Mouse (Mus musculus): Measurements from ENCODE around the gene Kpna6. TPM values are rescaled to one million over a fixed set of nuclear protein-coding genes. Genes with fewer than 3 reads are reported as not detected.

Kpna6 gene
- polyA plus RNA-seq, 1 experiment from 2014 or later, result 17.4 TPM

DNA sequence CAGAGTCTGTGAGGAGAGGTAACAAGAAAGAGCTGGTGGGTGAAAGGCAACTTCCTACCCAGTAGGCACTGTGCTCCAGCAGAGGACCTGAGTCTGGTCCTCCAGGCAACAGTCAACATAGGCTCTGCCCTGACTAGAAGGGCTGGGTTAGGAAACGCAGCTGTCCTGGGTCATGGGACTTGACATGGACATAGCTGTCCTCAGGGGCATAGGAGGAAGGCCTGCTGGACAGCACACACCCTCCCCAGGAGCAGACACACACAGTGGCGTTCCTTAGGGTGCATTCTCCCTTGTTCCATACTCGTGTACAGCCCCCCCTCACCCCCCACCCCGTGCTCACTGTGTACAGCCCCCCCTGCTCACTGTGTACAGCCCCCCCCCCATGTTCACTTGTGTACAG, 62.1 kb downstream of the Kpna6 start:
- ATAC-seq (ENCODE audit: low FRiP score, low read depth), result no peak
- Histone ChIP-seq H3K9me3 (no peaks in the 10 kb centered on the region), H3K27ac (no peak overlapping the region), H3K4me2 (replicated peaks) (no peak overlapping the region), H3K9ac (no peak overlapping the region), H3K4me1 (no peaks in the 10 kb centered on the region), H3K4me3 (no peak overlapping the region), H3K36me3 (peaks cover 46% of the 10 kb centered on the region), H3K27me3 (no peaks in the 10 kb centered on the region)
- 72% methylated on average over 3 of the region's 4 CpGs for WGBS

DNA sequence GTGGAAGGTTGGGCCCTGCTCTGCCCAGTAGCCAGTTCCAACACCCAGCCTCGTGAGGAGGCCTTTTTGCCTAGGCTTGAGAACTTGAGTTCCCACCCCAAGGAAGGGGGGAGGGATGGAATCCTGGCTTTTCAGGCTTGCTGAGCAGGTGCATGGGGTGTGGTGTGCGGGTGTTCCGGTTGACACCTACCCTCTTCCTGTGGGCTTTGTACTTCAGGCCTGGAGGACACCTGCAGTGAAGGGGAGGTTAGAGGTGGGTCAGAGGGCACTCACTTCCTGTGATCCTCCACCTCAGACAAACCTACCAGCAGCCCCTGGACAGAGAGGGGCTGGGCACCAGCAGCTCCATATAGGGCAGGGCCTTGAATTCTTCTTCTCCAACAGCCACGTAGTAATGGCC, 62.5 kb downstream of the Kpna6 start:
- ATAC-seq (ENCODE audit: low FRiP score, low read depth), result no peak

DNA sequence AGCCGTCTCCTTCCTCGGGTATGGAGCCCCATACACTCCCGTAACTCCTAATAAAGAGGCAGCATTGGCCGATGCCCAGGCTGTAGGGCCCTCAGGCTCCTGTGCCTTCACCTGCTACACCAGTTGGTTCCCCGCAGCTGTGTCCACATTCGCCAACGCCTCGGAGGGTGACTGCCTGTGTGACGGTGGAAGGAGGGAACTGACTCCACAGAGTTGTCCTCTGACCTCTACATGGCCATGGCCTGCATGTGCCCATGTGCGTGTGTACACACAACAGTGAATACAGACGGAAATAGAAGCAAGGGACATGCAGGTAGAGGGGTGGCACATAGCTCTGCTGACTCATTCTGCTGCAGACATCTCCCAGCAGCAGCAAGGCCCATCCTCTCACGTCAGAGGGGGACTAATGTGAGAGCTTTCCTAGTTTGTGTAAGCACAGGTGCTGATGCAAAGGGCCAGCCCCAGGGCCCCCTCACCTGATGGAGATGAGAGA, 63.4 kb downstream of the Kpna6 start:
- Histone ChIP-seq H3K27me3 (no peaks in the 10 kb centered on the region), H3K27ac (no peak overlapping the region), H3K36me3 (peaks cover 54% of the 10 kb centered on the region), H3K9me3 (no peaks in the 10 kb centered on the region), H3K4me2 (replicated peaks) (no peak overlapping the region), H3K4me1 (no peaks in the 10 kb centered on the region), H3K4me3 (no peak overlapping the region), H3K9ac (peak overlapping the region; percentile 45; the same call in 1 of the 2 replicates)
- ATAC-seq (ENCODE audit: low FRiP score, low read depth), result no peak
- WGBS, result 81% methylated on average over 12 of the region's 12 CpGs

More for the DNA sequence above, 62.5 kb downstream of the Kpna6 start:
- no peaks in the 10 kb centered on the region for H3K4me1 ChIP-seq
- no peaks in the 10 kb centered on the region for H3K27me3 ChIP-seq
- H3K9me3 ChIP-seq, result no peaks in the 10 kb centered on the region
- 68% methylated on average over 4 of the region's 4 CpGs for WGBS
- no peak overlapping the region for H3K27ac ChIP-seq
- H3K36me3 ChIP-seq, result peaks cover 49% of the 10 kb centered on the region
- H3K9ac ChIP-seq, result no peak overlapping the region
- no peak overlapping the region for H3K4me3 ChIP-seq
- no peak overlapping the region for H3K4me2 ChIP-seq (replicated peaks)

DNA sequence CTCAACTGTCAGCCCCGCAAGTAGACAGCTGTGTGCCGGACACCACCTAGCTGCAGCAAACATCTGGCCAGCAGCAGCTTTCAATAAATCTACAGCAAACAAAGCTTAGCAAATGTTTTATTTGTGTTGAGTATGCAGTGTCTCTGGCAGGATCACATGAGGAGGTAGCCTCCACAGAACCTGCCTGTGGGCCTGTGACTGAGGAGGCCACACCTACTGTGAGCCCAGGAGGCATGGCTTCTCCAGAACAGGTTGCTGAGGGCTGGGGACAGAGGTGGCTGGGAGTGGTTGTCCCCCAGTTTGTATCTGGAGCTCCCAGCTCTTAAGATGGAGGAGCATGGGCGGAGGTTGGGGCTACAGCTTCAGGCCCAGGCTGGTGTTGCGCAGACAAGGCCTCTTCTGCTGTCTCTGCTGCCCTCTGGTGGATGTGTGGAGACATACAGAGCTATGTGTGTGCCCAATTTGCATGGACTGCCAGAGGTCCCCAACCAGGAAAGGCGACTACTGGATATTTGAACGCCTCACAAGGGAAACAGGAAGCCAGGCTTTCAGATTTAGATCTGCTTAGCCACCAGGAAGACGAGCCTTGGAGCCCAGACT, 64.0 kb downstream of the Kpna6 start:
- peak overlapping the region; percentile 48; the same call in 1 of the 2 replicates for H3K27ac ChIP-seq
- H3K36me3 ChIP-seq, result peaks cover 57% of the 10 kb centered on the region
- 36% methylated on average over 7 of the region's 7 CpGs for WGBS

GRCm38 (mm10) chr4:129600233-129601158, 72.1 kb downstream of the Kpna6 start, which contains the start of the genes Eif3i and Tmem234:
Gene Eif3i (minus strand): TSS chr4:129600648.
Gene Tmem234 (plus strand): TSS chr4:129600668.
- peak; percentile 89 for ATAC-seq (ENCODE audit: low FRiP score, low read depth)
- peak within 1 kb of the TSS; percentile 98 for H3K4me3 ChIP-seq
- WGBS, result under 1% methylated on average over 74 of the region's 74 CpGs
- peak within 1 kb of the TSS; percentile 70 for H3K27ac ChIP-seq
- H3K9me3 ChIP-seq, result no peaks in the 10 kb centered on the region
- H3K9ac ChIP-seq, result peak within 1 kb of the TSS; percentile 93
- no peaks in the 10 kb centered on the region for H3K27me3 ChIP-seq
- H3K36me3 ChIP-seq, result peaks cover 65% of the 10 kb centered on the region
- H3K4me2 ChIP-seq (replicated peaks), result peak within 1 kb of the TSS; percentile 88
- H3K4me1 ChIP-seq, result peaks cover 31% of the 10 kb centered on the region

More for the DNA sequence above, 64.0 kb downstream of the Kpna6 start:
- no peaks in the 10 kb centered on the region for H3K4me1 ChIP-seq
- H3K9me3 ChIP-seq, result no peaks in the 10 kb centered on the region
- peak overlapping the region; percentile 45 for H3K9ac ChIP-seq
- ATAC-seq (ENCODE audit: low FRiP score, low read depth), result peak; percentile 87
- no peak overlapping the region for H3K4me2 ChIP-seq (replicated peaks)
- H3K4me3 ChIP-seq, result no peak overlapping the region
- no peaks in the 10 kb centered on the region for H3K27me3 ChIP-seq

Small RNA genes within 50 kb of the gene (microRNA-seq; reads per million reads assigned to microRNA genes)
- 1.0 reads per million for gene Mir7016

Other genes starting within 250 kb of the Kpna6 start
- 1.9 TPM in 2 replicates for gene Zbtb8b, start 231.9 kb downstream of the Kpna6 start, polyA plus RNA-seq (2015; fragmentation: Nextera tagmentation; extraction: Ambion mirVana)
- 27.9 and 30.3 TPM in 2 replicates for gene Bsdc1, start 211.2 kb downstream of the Kpna6 start, polyA plus RNA-seq (2015; fragmentation: Nextera tagmentation; extraction: Ambion mirVana)
- not detected in 2 replicates for gene Tssk3, start 181.7 kb downstream of the Kpna6 start, polyA plus RNA-seq (2015; fragmentation: Nextera tagmentation; extraction: Ambion mirVana)
- gene Fam229a, start 181.6 kb downstream of the Kpna6 start, polyA plus RNA-seq (2015; fragmentation: Nextera tagmentation; extraction: Ambion mirVana), result not detected in 2 replicates
- 957 and 1,008 TPM in 2 replicates for gene Marcksl1, start 159.2 kb downstream of the Kpna6 start, polyA plus RNA-seq (2015; fragmentation: Nextera tagmentation; extraction: Ambion mirVana)
- 244 and 251 TPM in 2 replicates for gene Hdac1, start 130.1 kb downstream of the Kpna6 start, polyA plus RNA-seq (2015; fragmentation: Nextera tagmentation; extraction: Ambion mirVana)
- 11.1 and 12.1 TPM in 2 replicates for gene Lck, start 99.1 kb downstream of the Kpna6 start, polyA plus RNA-seq (2015; fragmentation: Nextera tagmentation; extraction: Ambion mirVana)
- gene Fam167b, start 94.2 kb downstream of the Kpna6 start, polyA plus RNA-seq (2015; fragmentation: Nextera tagmentation; extraction: Ambion mirVana), result 4.5 and 5.1 TPM in 2 replicates
- gene Eif3i, start 72.1 kb downstream of the Kpna6 start, polyA plus RNA-seq (2015; fragmentation: Nextera tagmentation; extraction: Ambion mirVana), result 285 and 288 TPM in 2 replicates
- gene Tmem234, start 72.1 kb downstream of the Kpna6 start, polyA plus RNA-seq (2015; fragmentation: Nextera tagmentation; extraction: Ambion mirVana), result 211 and 218 TPM in 2 replicates
- gene Dcdc2b, start 58.5 kb downstream of the Kpna6 start, polyA plus RNA-seq (2015; fragmentation: Nextera tagmentation; extraction: Ambion mirVana), result 1.7 and 2.3 TPM in 2 replicates
- gene Iqcc, start 53.7 kb downstream of the Kpna6 start, polyA plus RNA-seq (2015; fragmentation: Nextera tagmentation; extraction: Ambion mirVana), result 28.6 and 30.2 TPM in 2 replicates
- 48.5 and 51.7 TPM in 2 replicates for gene Ccdc28b, start 48.8 kb downstream of the Kpna6 start, polyA plus RNA-seq (2015; fragmentation: Nextera tagmentation; extraction: Ambion mirVana)
- 97.5 and 102 TPM in 2 replicates for gene Txlna, start 31.7 kb downstream of the Kpna6 start, polyA plus RNA-seq (2015; fragmentation: Nextera tagmentation; extraction: Ambion mirVana)
- gene Tmem39b, start 24.1 kb upstream of the Kpna6 start, polyA plus RNA-seq (2015; fragmentation: Nextera tagmentation; extraction: Ambion mirVana), result 14.4 and 16.1 TPM in 2 replicates
- gene Khdrbs1, start 69.5 kb upstream of the Kpna6 start, polyA plus RNA-seq (2015; fragmentation: Nextera tagmentation; extraction: Ambion mirVana), result 145 and 149 TPM in 2 replicates
- gene Ptp4a2, start 138.5 kb upstream of the Kpna6 start, polyA plus RNA-seq (2015; fragmentation: Nextera tagmentation; extraction: Ambion mirVana), result 370 and 392 TPM in 2 replicates

All from limb, embryonic 13.5 days (tissue).